Mouse (Mus musculus) hindbrain, embryonic 14.5 days (tissue): ENCODE data around the gene Jak1. TPM values are rescaled to one million over a fixed set of nuclear protein-coding genes. Genes with fewer than 3 reads are reported as not detected.

ENCODE experiments used
- ATAC-seq: fragments of 200-750 bp; cut with Nextera tagmentation; 2 replicates; pipeline ENCODE4 v1.8.0; 2017; ENCODE audit warnings: moderate number of reproducible peaks, mild to moderate bottlenecking, moderate TSS enrichment, moderate library complexity; ENCODE audit not compliant: low FRiP score
- DNase-seq: peaks from one replicate; pipeline ENCODE4 v3.0.0-alpha.2; 2015; ENCODE audit warnings: low spot score
- H3K27ac ChIP-seq: fragments of 300-500 bp; sonication (generic); 2 replicates; pipeline ENCODE4 v1.5.1; 2014; ENCODE audit warnings: mild to moderate bottlenecking, moderate library complexity
- H3K27me3 ChIP-seq: fragments of 300-500 bp; sonication (generic); 2 replicates; pipeline ENCODE4 v1.6.1; 2014; ENCODE audit warnings: mild to moderate bottlenecking, low read length, mixed read lengths; ENCODE audit not compliant: control insufficient read depth, insufficient read depth
- H3K36me3 ChIP-seq: fragments of 300-500 bp; sonication (generic); replicated peaks from 2 replicates; pipeline ENCODE4 v1.6.1; 2014; ENCODE audit not compliant: control insufficient read depth, insufficient read depth
- H3K4me1 ChIP-seq: fragments of 300-500 bp; sonication (generic); replicated peaks from 2 replicates; pipeline ENCODE4 v1.6.1; 2014; ENCODE audit warnings: antibody characterized with exemption, low read length, mixed read lengths; ENCODE audit not compliant: control insufficient read depth, insufficient read depth
- H3K4me2 ChIP-seq: fragments of 300-500 bp; sonication (generic); replicated peaks from 2 replicates; pipeline ENCODE4 v1.6.1; 2014; ENCODE audit warnings: mild to moderate bottlenecking, moderate library complexity
- H3K4me3 ChIP-seq: fragments of 300-500 bp; sonication (generic); replicated peaks from 2 replicates; pipeline ENCODE4 v1.5.1; 2014; ENCODE audit warnings: mild to moderate bottlenecking, low read length
- H3K9ac ChIP-seq: fragments of 300-500 bp; sonication (generic); 2 replicates; pipeline ENCODE4 v1.6.1; 2014
- H3K9me3 ChIP-seq: fragments of 300-500 bp; sonication (generic); 2 replicates; pipeline ENCODE4 v1.6.1; 2016; ENCODE audit warnings: low read length; ENCODE audit not compliant: control insufficient read depth
- WGBS: fragments of 180-500 bp; shearing (Covaris S2); extraction: QIAGEN DNeasy Blood & Tissue Kit; methylation state at CpG from one replicate; pipeline ENCODE4 v1.1.7; 2014; 5-methylcytosine and 5-hydroxymethylcytosine counted together
- polyA plus RNA-seq: library from polyadenylated mRNA; unstranded; fragments of >200 nt; fragmentation: Nextera tagmentation; extraction: Ambion mirVana; gene quantifications from 2 replicates; pipeline ENCODE4 v1.2.1, GENCODE M21; 2014

Gene Jak1
- polyA plus RNA-seq, 1 experiment from 2014 or later: 100 TPM

GRCm38 (mm10) chr4:101187381-101187780 is 77.7 kb downstream of the Jak1 start:
- H3K27me3 ChIP-seq: no peaks in the 10 kb centered on the region
- no peak overlapping the region for H3K9ac ChIP-seq
- DNase-seq (no peak), ATAC-seq (no peak)
- H3K36me3 ChIP-seq: peaks cover 25% of the 10 kb centered on the region
- H3K9me3 ChIP-seq: no peaks in the 10 kb centered on the region
- no peaks in the 10 kb centered on the region for H3K4me1 ChIP-seq
- H3K4me3 ChIP-seq: no peak overlapping the region
- H3K4me2 ChIP-seq: no peak overlapping the region
- H3K27ac ChIP-seq: no peak overlapping the region
- WGBS: 85% methylated on average over 4 of the region's 4 CpGs

GRCm38 (mm10) chr4:101186591-101186990 is 78.5 kb downstream of the Jak1 start:
- Histone ChIP-seq H3K9ac (no peak overlapping the region), H3K4me2 (no peak overlapping the region), H3K36me3 (peaks cover 27% of the 10 kb centered on the region), H3K27me3 (no peaks in the 10 kb centered on the region), H3K4me3 (no peak overlapping the region), H3K4me1 (no peaks in the 10 kb centered on the region), H3K9me3 (no peaks in the 10 kb centered on the region), H3K27ac (no peak overlapping the region)
- 86% methylated on average over 5 of the region's 5 CpGs for WGBS
- DNase-seq (no peak), ATAC-seq (no peak)

GRCm38 (mm10) chr4:101185216-101185615 is 79.9 kb downstream of the Jak1 start:
- Histone ChIP-seq H3K4me1 (no peaks in the 10 kb centered on the region), H3K9ac (no peak overlapping the region), H3K4me3 (no peak overlapping the region), H3K4me2 (no peak overlapping the region), H3K36me3 (peaks cover 30% of the 10 kb centered on the region), H3K27me3 (no peaks in the 10 kb centered on the region), H3K9me3 (no peaks in the 10 kb centered on the region), H3K27ac (no peak overlapping the region)
- WGBS: 65% methylated on average over 3 of the region's 3 CpGs
- DNase-seq (no peak), ATAC-seq (no peak)

- H3K4me3 ChIP-seq: no peak overlapping the region
- no peak for DNase-seq
- H3K4me1 ChIP-seq: no peaks in the 10 kb centered on the region
- no peak for ATAC-seq
- 73% methylated on average over 9 of the region's 9 CpGs for WGBS
- no peaks in the 10 kb centered on the region for H3K9me3 ChIP-seq
- no peak overlapping the region for H3K27ac ChIP-seq
- H3K9ac ChIP-seq: no peak overlapping the region
- peaks cover 34% of the 10 kb centered on the region for H3K36me3 ChIP-seq
- H3K4me2 ChIP-seq: no peak overlapping the region
- no peaks in the 10 kb centered on the region for H3K27me3 ChIP-seq
Observed at GRCm38 (mm10) chr4:101182603-101183011, 82.5 kb downstream of the Jak1 start.

- H3K4me3 ChIP-seq: no peak overlapping the region
- H3K36me3 ChIP-seq: peaks cover 44% of the 10 kb centered on the region
- DNase-seq: no peak
- H3K27me3 ChIP-seq: no peaks in the 10 kb centered on the region
- no peak overlapping the region for H3K4me2 ChIP-seq
- H3K9me3 ChIP-seq: no peaks in the 10 kb centered on the region
- H3K9ac ChIP-seq: no peak overlapping the region
- whole genome bisulfite sequencing: 77% methylated on average over 5 of the region's 5 CpGs
- no peaks in the 10 kb centered on the region for H3K4me1 ChIP-seq
- H3K27ac ChIP-seq: no peak overlapping the region
- ATAC-seq: no peak
Observed at GRCm38 (mm10) chr4:101180681-101181080, 84.4 kb downstream of the Jak1 start.

- no peaks in the 10 kb centered on the region for H3K9me3 ChIP-seq
- no peak for ATAC-seq
- H3K4me2 ChIP-seq: no peak overlapping the region
- H3K36me3 ChIP-seq: peaks cover 44% of the 10 kb centered on the region
- H3K4me3 ChIP-seq: no peak overlapping the region
- H3K9ac ChIP-seq: no peak overlapping the region
- no peak for DNase-seq
- H3K27me3 ChIP-seq: no peaks in the 10 kb centered on the region
- H3K27ac ChIP-seq: no peak overlapping the region
- WGBS: 66% methylated on average over 6 of the region's 6 CpGs
- no peaks in the 10 kb centered on the region for H3K4me1 ChIP-seq
Observed at GRCm38 (mm10) chr4:101179836-101180235, 85.2 kb downstream of the Jak1 start.

- no peak for ATAC-seq
- 62% methylated on average over 5 of the region's 5 CpGs for WGBS
- H3K36me3 ChIP-seq: peaks cover 41% of the 10 kb centered on the region
Observed at GRCm38 (mm10) chr4:101179076-101179475, 86.0 kb downstream of the Jak1 start.

GRCm38 (mm10) chr4:101177796-101178195 is 87.3 kb downstream of the Jak1 start:
- no peaks in the 10 kb centered on the region for H3K4me1 ChIP-seq
- ATAC-seq (no peak), DNase-seq (no peak)
- peaks cover 42% of the 10 kb centered on the region for H3K36me3 ChIP-seq
- no peaks in the 10 kb centered on the region for H3K27me3 ChIP-seq
- no peak overlapping the region for H3K4me3 ChIP-seq
- H3K9me3 ChIP-seq: no peaks in the 10 kb centered on the region
- H3K9ac ChIP-seq: no peak overlapping the region
- 82% methylated on average over 3 of the region's 3 CpGs for WGBS
- H3K27ac ChIP-seq: no peak overlapping the region
- H3K4me2 ChIP-seq: no peak overlapping the region

More at GRCm38 (mm10) chr4:101179076-101179475, 86.0 kb downstream of the Jak1 start:
- no peak for DNase-seq
- no peaks in the 10 kb centered on the region for H3K27me3 ChIP-seq
- H3K27ac ChIP-seq: no peak overlapping the region
- no peaks in the 10 kb centered on the region for H3K9me3 ChIP-seq
- no peaks in the 10 kb centered on the region for H3K4me1 ChIP-seq
- no peak overlapping the region for H3K4me3 ChIP-seq
- H3K4me2 ChIP-seq: no peak overlapping the region
- no peak overlapping the region for H3K9ac ChIP-seq

- Histone ChIP-seq H3K9ac (no peak overlapping the region), H3K27ac (no peak overlapping the region), H3K4me2 (no peak overlapping the region), H3K36me3 (peaks cover 41% of the 10 kb centered on the region), H3K9me3 (no peaks in the 10 kb centered on the region), H3K4me3 (no peak overlapping the region), H3K27me3 (no peaks in the 10 kb centered on the region), H3K4me1 (no peaks in the 10 kb centered on the region)
- ATAC-seq (no peak), DNase-seq (no peak)
- WGBS: 87% methylated on average over 6 of the region's 6 CpGs
Observed at GRCm38 (mm10) chr4:101176123-101176522, 89.0 kb downstream of the Jak1 start.

GRCm38 (mm10) chr4:101174916-101175625 is 90.0 kb downstream of the Jak1 start:
- Histone ChIP-seq H3K9me3 (no peaks in the 10 kb centered on the region), H3K4me2 (no peak overlapping the region), H3K4me3 (no peak overlapping the region), H3K4me1 (no peaks in the 10 kb centered on the region), H3K27ac (no peak overlapping the region), H3K27me3 (no peaks in the 10 kb centered on the region), H3K36me3 (peaks cover 41% of the 10 kb centered on the region), H3K9ac (no peak overlapping the region)
- DNase-seq: no peak
- WGBS: 86% methylated on average over 10 of the region's 10 CpGs
- no peak for ATAC-seq
